Mouse (Mus musculus): ENCODE results near the gene Cep95. TPM values are rescaled to one million over a fixed set of nuclear protein-coding genes. Genes with fewer than 3 reads are reported as not detected.

Cep95 gene
- polyA plus RNA-seq, 1 experiment from 2014 or later, result 18.7 TPM

GRCm38 (mm10) chr11:106820972-106821371, 31.9 kb downstream of the Cep95 start:
- Histone ChIP-seq H3K36me3 (replicated peaks) (peaks cover 95% of the 10 kb centered on the region), H3K27me3 (ENCODE audit: poor library complexity, severe bottlenecking) (no peaks in the 10 kb centered on the region), H3K27ac (no peak overlapping the region), H3K9me3 (no peaks in the 10 kb centered on the region), H3K4me3 (no peak overlapping the region), H3K4me1 (no peaks in the 10 kb centered on the region)
- DNase-seq (ENCODE audit: extremely low spot score, low spot score), result no peak
- 79% methylated on average over 4 of the region's 4 CpGs for WGBS

GRCm38 (mm10) chr11:106821397-106821796, 32.3 kb downstream of the Cep95 start:
- 90% methylated on average over 6 of the region's 6 CpGs for WGBS
- H3K4me3 ChIP-seq, result no peak overlapping the region
- H3K27ac ChIP-seq, result no peak overlapping the region
- H3K36me3 ChIP-seq (replicated peaks), result peaks cover 95% of the 10 kb centered on the region
- no peaks in the 10 kb centered on the region for H3K9me3 ChIP-seq
- no peaks in the 10 kb centered on the region for H3K27me3 ChIP-seq (ENCODE audit: poor library complexity, severe bottlenecking)
- no peak for DNase-seq (ENCODE audit: extremely low spot score, low spot score)
- no peaks in the 10 kb centered on the region for H3K4me1 ChIP-seq

- peaks cover 95% of the 10 kb centered on the region for H3K36me3 ChIP-seq (replicated peaks)
- no peak overlapping the region for H3K4me3 ChIP-seq
- no peaks in the 10 kb centered on the region for H3K9me3 ChIP-seq
- DNase-seq (ENCODE audit: extremely low spot score, low spot score), result no peak
- 91% methylated on average over 8 of the region's 8 CpGs for WGBS
- no peak overlapping the region for H3K27ac ChIP-seq
- H3K4me1 ChIP-seq, result no peaks in the 10 kb centered on the region
- H3K27me3 ChIP-seq (ENCODE audit: poor library complexity, severe bottlenecking), result no peaks in the 10 kb centered on the region
These were observed 33.4 kb downstream of the Cep95 start for GRCm38 (mm10) chr11:106822491-106822890.

GRCm38 (mm10) chr11:106822911-106823310, 33.9 kb downstream of the Cep95 start:
- H3K4me1 ChIP-seq, result no peaks in the 10 kb centered on the region
- no peaks in the 10 kb centered on the region for H3K27me3 ChIP-seq (ENCODE audit: poor library complexity, severe bottlenecking)
- peaks cover 95% of the 10 kb centered on the region for H3K36me3 ChIP-seq (replicated peaks)
- H3K27ac ChIP-seq, result no peak overlapping the region
- H3K9me3 ChIP-seq, result no peaks in the 10 kb centered on the region
- H3K4me3 ChIP-seq, result no peak overlapping the region
- 88% methylated on average over 5 of the region's 5 CpGs for WGBS
- DNase-seq (ENCODE audit: extremely low spot score, low spot score), result no peak

- no peak overlapping the region for H3K4me3 ChIP-seq
- 91% methylated on average over 8 of the region's 8 CpGs for WGBS
- no peak overlapping the region for H3K27ac ChIP-seq
- DNase-seq (ENCODE audit: extremely low spot score, low spot score), result no peak
- peaks cover 95% of the 10 kb centered on the region for H3K36me3 ChIP-seq (replicated peaks)
- no peaks in the 10 kb centered on the region for H3K27me3 ChIP-seq (ENCODE audit: poor library complexity, severe bottlenecking)
- H3K4me1 ChIP-seq, result no peaks in the 10 kb centered on the region
- H3K9me3 ChIP-seq, result no peaks in the 10 kb centered on the region
These were observed 34.7 kb downstream of the Cep95 start for GRCm38 (mm10) chr11:106823741-106824140.

- 95% methylated on average over 10 of the region's 10 CpGs for WGBS
- no peak for DNase-seq (ENCODE audit: extremely low spot score, low spot score)
- H3K36me3 ChIP-seq (replicated peaks), result peaks cover 95% of the 10 kb centered on the region
- no peaks in the 10 kb centered on the region for H3K4me1 ChIP-seq
- no peaks in the 10 kb centered on the region for H3K27me3 ChIP-seq (ENCODE audit: poor library complexity, severe bottlenecking)
- no peak overlapping the region for H3K27ac ChIP-seq
- H3K9me3 ChIP-seq, result no peaks in the 10 kb centered on the region
- no peak overlapping the region for H3K4me3 ChIP-seq
These were observed 35.4 kb downstream of the Cep95 start for GRCm38 (mm10) chr11:106824403-106824802.

GRCm38 (mm10) chr11:106828079-106828478, 39.0 kb downstream of the Cep95 start:
- 93% methylated on average over 7 of the region's 7 CpGs for WGBS

GRCm38 (mm10) chr11:106842002-106842401, 53.0 kb downstream of the Cep95 start:
- no peak for DNase-seq (ENCODE audit: extremely low spot score, low spot score)
- no peaks in the 10 kb centered on the region for H3K27me3 ChIP-seq (ENCODE audit: poor library complexity, severe bottlenecking)
- no peaks in the 10 kb centered on the region for H3K9me3 ChIP-seq
- H3K4me1 ChIP-seq, result no peaks in the 10 kb centered on the region
- no peak overlapping the region for H3K4me3 ChIP-seq
- no peak overlapping the region for H3K27ac ChIP-seq
- H3K36me3 ChIP-seq (replicated peaks), result peaks cover 94% of the 10 kb centered on the region
- WGBS, result 94% methylated on average over 3 of the region's 3 CpGs

More at GRCm38 (mm10) chr11:106828079-106828478, 39.0 kb downstream of the Cep95 start:
- no peaks in the 10 kb centered on the region for H3K4me1 ChIP-seq
- no peak overlapping the region for H3K4me3 ChIP-seq
- no peaks in the 10 kb centered on the region for H3K27me3 ChIP-seq (ENCODE audit: poor library complexity, severe bottlenecking)
- peaks cover 92% of the 10 kb centered on the region for H3K36me3 ChIP-seq (replicated peaks)
- H3K9me3 ChIP-seq, result no peaks in the 10 kb centered on the region
- H3K27ac ChIP-seq, result no peak overlapping the region
- DNase-seq (ENCODE audit: extremely low spot score, low spot score), result no peak

GRCm38 (mm10) chr11:106851438-106851837, 62.4 kb downstream of the Cep95 start:
- WGBS, result 61% methylated on average over 2 of the region's 2 CpGs
- Histone ChIP-seq H3K27me3 (ENCODE audit: poor library complexity, severe bottlenecking) (no peaks in the 10 kb centered on the region), H3K4me3 (no peak overlapping the region), H3K4me1 (no peaks in the 10 kb centered on the region), H3K27ac (no peak overlapping the region), H3K36me3 (replicated peaks) (peaks cover 85% of the 10 kb centered on the region), H3K9me3 (no peaks in the 10 kb centered on the region)
- DNase-seq (ENCODE audit: extremely low spot score, low spot score), result no peak

Small RNAs within 50 kb of the gene (microRNA-seq; reads per million reads assigned to microRNA genes)
- gene Gm25994 (not detected), gene Mir3064 (15.3 reads per million, percentile 26 among the genes with 10 or more reads in this experiment)

Other genes with a start within 250 kb of the Cep95 start
- gene Tex2, start 175.8 kb upstream of the Cep95 start, polyA plus RNA-seq (2016; fragmentation: Nextera tagmentation; extraction: Ambion mirVana), result 6.2 and 6.4 TPM in 2 replicates
- gene Pecam1, start 38.6 kb upstream of the Cep95 start, polyA plus RNA-seq (2016; fragmentation: Nextera tagmentation; extraction: Ambion mirVana), result 16.0 and 16.9 TPM in 2 replicates
- gene Milr1, start 38.0 kb upstream of the Cep95 start, polyA plus RNA-seq (2016; fragmentation: Nextera tagmentation; extraction: Ambion mirVana), result 0.81 and 1.00 TPM in 2 replicates
- gene Polg2, start 9.7 kb upstream of the Cep95 start, polyA plus RNA-seq (2016; fragmentation: Nextera tagmentation; extraction: Ambion mirVana), result 10.1 and 10.9 TPM in 2 replicates
- gene Ddx5, start 67 bp upstream of the Cep95 start, polyA plus RNA-seq (2016; fragmentation: Nextera tagmentation; extraction: Ambion mirVana), result 311 and 330 TPM in 2 replicates
- 11.2 and 11.7 TPM in 2 replicates for gene Smurf2, start 131.5 kb downstream of the Cep95 start, polyA plus RNA-seq (2016; fragmentation: Nextera tagmentation; extraction: Ambion mirVana)
- gene Kpna2, start 210.3 kb downstream of the Cep95 start, polyA plus RNA-seq (2016; fragmentation: Nextera tagmentation; extraction: Ambion mirVana), result 799 and 813 TPM in 2 replicates
- 1.4 and 1.7 TPM in 2 replicates for gene 1810010H24Rik, start 236.4 kb downstream of the Cep95 start, polyA plus RNA-seq (2016; fragmentation: Nextera tagmentation; extraction: Ambion mirVana)

Measured in forebrain, embryonic 10.5 days (tissue).